Mouse (Mus musculus) C2C12 (cell line): ENCODE measurements around the gene Rps25.

Source experiments
- CTCF ChIP-seq: IDR thresholded peaks from one replicate; pipeline ENCODE4 v1.5.1; 2011; ENCODE audit not compliant: control insufficient read depth, insufficient read depth, insufficient read length
- MYOG ChIP-seq: IDR thresholded peaks from one replicate; pipeline ENCODE4 v1.6.1; 2011; ENCODE audit not compliant: control insufficient read depth, insufficient read length; ENCODE audit errors: extremely low read depth

DNA sequence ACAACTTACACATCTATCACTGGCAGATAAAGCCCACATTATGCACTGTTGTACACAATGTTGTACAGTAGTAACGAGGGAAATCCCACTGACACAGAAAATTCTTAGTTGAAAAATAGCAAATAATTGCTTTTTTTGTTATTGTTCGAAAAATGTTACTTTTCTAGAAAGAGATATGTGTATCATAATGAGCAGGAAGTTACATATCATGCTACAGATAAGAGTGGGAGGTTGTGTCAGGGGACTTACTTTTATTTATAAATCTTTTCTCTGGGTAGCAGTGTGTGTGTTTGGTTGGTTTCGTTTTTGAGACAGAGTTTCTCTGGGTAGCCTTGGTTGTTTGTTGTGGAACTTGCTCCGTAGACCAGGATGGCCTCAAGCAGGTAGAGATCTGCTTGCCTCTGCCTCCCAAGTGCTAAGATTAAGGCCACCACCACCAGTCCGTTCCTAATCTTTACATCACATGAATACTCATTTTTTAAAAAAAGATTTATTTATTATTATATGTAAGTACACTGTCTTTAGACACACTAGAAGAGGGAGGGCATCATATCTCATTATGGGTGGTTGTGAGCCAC is 28.7 kb upstream of the Rps25 start:
- no peak for TF ChIP-seq CTCF
- no peak for TF ChIP-seq MYOG
